Mouse (Mus musculus): ENCODE results near the gene Kif3c. TPM values are rescaled to one million over a fixed set of nuclear protein-coding genes. Genes with fewer than 3 reads are reported as not detected.

Gene Kif3c
- polyA plus RNA-seq (2012; rRNA removed) (15.7 and 24.1 TPM in 2 replicates), polyA plus RNA-seq (2014; fragmentation: Nextera tagmentation; extraction: Ambion mirVana) (10.4 and 14.6 TPM in 2 replicates)

GRCm38 (mm10) chr12:3364508-3365448, at the start of gene Kif3c:
TSS of gene Kif3c (plus strand) at chr12:3365132.
- Histone ChIP-seq H3K4me2 (replicated peaks; ENCODE audit: low read depth, low read length, severe bottlenecking) (peak within 1 kb of the TSS; percentile 95), H3K9ac (ENCODE audit: low read depth, low read length, severe bottlenecking) (peak within 1 kb of the TSS; percentile 87), H3K4me3 (replicated peaks; ENCODE audit: low read length) (peak within 1 kb of the TSS; percentile 81), H3K36me3 (ENCODE audit: control insufficient read depth, insufficient read depth, low read length) (peaks cover 10% of the 10 kb centered on the region), H3K27me3 (ENCODE audit: control insufficient read depth, insufficient read depth, low read length) (no peaks in the 10 kb centered on the region), H3K27ac (replicated peaks; ENCODE audit: low read depth, low read length) (peak within 1 kb of the TSS; percentile 77), H3K4me1 (ENCODE audit: control insufficient read depth, insufficient read depth, low read length) (peaks cover 19% of the 10 kb centered on the region), H3K9me3 (ENCODE audit: control insufficient read depth, low read length) (peaks cover 6% of the 10 kb centered on the region; the same call in 1 of the 2 replicates)
- 21% methylated on average over 15 of the region's 48 CpGs for WGBS
- ATAC-seq (ENCODE audit: low FRiP score, low read depth) (peak; percentile 91), DNase-seq (ENCODE audit: low spot score) (peak; percentile 80)
- peak; percentile 21; the same call in 1 of the 2 replicates for TF ChIP-seq POLR2A (IDR thresholded peaks at IDR 0.05; ENCODE audit: borderline replicate concordance, extremely low read depth, insufficient read depth, insufficient read length)

DNA sequence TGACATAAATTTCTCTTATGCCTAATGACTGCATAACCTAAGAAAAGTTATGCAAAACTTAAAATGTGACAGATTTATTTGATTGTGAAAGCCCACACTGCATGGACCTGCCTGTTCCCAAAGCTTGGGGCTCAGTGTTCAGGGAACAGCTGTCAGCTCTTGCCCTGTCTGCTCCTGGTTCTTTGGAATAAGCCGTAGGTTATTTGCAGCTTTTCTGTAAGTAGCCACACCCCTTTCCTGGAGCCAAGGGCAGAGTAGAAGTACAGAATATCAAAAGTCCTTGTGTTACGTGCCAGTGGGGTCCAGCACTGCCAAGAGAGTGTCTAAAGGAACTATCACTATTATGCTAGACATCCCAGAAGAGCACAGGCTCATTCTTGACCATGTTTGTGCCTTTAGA, 48.8 kb upstream of the Kif3c start:
- Histone ChIP-seq H3K4me3 (replicated peaks; ENCODE audit: low read length) (no peak overlapping the region), H3K4me2 (replicated peaks; ENCODE audit: low read depth, low read length, severe bottlenecking) (no peak overlapping the region), H3K4me1 (ENCODE audit: control insufficient read depth, insufficient read depth, low read length) (no peaks in the 10 kb centered on the region), H3K27ac (replicated peaks; ENCODE audit: low read depth, low read length) (no peak overlapping the region), H3K36me3 (ENCODE audit: control insufficient read depth, insufficient read depth, low read length) (no peaks in the 10 kb centered on the region), H3K9ac (ENCODE audit: low read depth, low read length, severe bottlenecking) (no peak overlapping the region), H3K27me3 (ENCODE audit: control insufficient read depth, insufficient read depth, low read length) (no peaks in the 10 kb centered on the region), H3K9me3 (ENCODE audit: control insufficient read depth, low read length) (no peaks in the 10 kb centered on the region)
- ATAC-seq (ENCODE audit: low FRiP score, low read depth), result 0 out of 2 replicates have a peak, but pooled peaks have one; percentile 34
- DNase-seq (ENCODE audit: low spot score), result no peak
- no peak for TF ChIP-seq POLR2A (IDR thresholded peaks at IDR 0.05; ENCODE audit: borderline replicate concordance, extremely low read depth, insufficient read depth, insufficient read length)
- WGBS, result 30% methylated on average over 2 of the region's 2 CpGs

DNA sequence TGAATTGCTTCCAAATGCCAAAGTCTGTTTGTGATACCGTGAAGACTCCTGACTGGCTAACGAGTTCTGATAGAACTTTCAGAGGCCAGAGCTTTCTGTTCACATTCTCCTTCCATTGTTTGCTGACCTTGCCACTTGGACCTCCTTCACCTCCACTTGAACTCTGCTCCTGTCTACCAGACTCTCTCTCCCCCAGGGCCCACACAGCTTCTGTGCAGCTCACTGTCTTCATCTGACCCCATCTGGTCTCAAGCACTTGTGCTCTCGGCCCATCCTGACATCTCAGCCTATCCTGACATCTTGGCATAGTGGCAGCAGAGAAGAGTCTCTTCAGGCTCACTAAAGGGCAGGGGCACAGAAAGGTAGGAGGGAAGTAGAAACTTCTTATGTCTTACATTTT, 48.0 kb upstream of the Kif3c start:
- H3K4me1 ChIP-seq (ENCODE audit: control insufficient read depth, insufficient read depth, low read length), result no peaks in the 10 kb centered on the region
- H3K4me3 ChIP-seq (replicated peaks; ENCODE audit: low read length), result no peak overlapping the region
- H3K27me3 ChIP-seq (ENCODE audit: control insufficient read depth, insufficient read depth, low read length), result no peaks in the 10 kb centered on the region
- H3K27ac ChIP-seq (replicated peaks; ENCODE audit: low read depth, low read length), result no peak overlapping the region
- no peaks in the 10 kb centered on the region for H3K36me3 ChIP-seq (ENCODE audit: control insufficient read depth, insufficient read depth, low read length)
- H3K9me3 ChIP-seq (ENCODE audit: control insufficient read depth, low read length), result no peaks in the 10 kb centered on the region
- H3K4me2 ChIP-seq (replicated peaks; ENCODE audit: low read depth, low read length, severe bottlenecking), result no peak overlapping the region
- no peak overlapping the region for H3K9ac ChIP-seq (ENCODE audit: low read depth, low read length, severe bottlenecking)
- no peak for TF ChIP-seq POLR2A (IDR thresholded peaks at IDR 0.05; ENCODE audit: borderline replicate concordance, extremely low read depth, insufficient read depth, insufficient read length)
- WGBS, result 54% methylated on average over 3 of the region's 3 CpGs
- DNase-seq (ENCODE audit: low spot score), result no peak
- no peak for ATAC-seq (ENCODE audit: low FRiP score, low read depth)

- no peak for TF ChIP-seq POLR2A (IDR thresholded peaks at IDR 0.05; ENCODE audit: borderline replicate concordance, extremely low read depth, insufficient read depth, insufficient read length)
- no peak for DNase-seq (ENCODE audit: low spot score)
- 66% methylated on average over 4 of the region's 4 CpGs for WGBS
- H3K9ac ChIP-seq (ENCODE audit: low read depth, low read length, severe bottlenecking), result no peak overlapping the region
- ATAC-seq (ENCODE audit: low FRiP score, low read depth), result no peak
- H3K36me3 ChIP-seq (ENCODE audit: control insufficient read depth, insufficient read depth, low read length), result no peaks in the 10 kb centered on the region
- H3K4me2 ChIP-seq (replicated peaks; ENCODE audit: low read depth, low read length, severe bottlenecking), result no peak overlapping the region
- no peaks in the 10 kb centered on the region for H3K9me3 ChIP-seq (ENCODE audit: control insufficient read depth, low read length)
- no peak overlapping the region for H3K4me3 ChIP-seq (replicated peaks; ENCODE audit: low read length)
- no peaks in the 10 kb centered on the region for H3K27me3 ChIP-seq (ENCODE audit: control insufficient read depth, insufficient read depth, low read length)
- no peaks in the 10 kb centered on the region for H3K4me1 ChIP-seq (ENCODE audit: control insufficient read depth, insufficient read depth, low read length)
- H3K27ac ChIP-seq (replicated peaks; ENCODE audit: low read depth, low read length), result no peak overlapping the region
Observed at GRCm38 (mm10) chr12:3319377-3319776, 45.6 kb upstream of the Kif3c start.

DNA sequence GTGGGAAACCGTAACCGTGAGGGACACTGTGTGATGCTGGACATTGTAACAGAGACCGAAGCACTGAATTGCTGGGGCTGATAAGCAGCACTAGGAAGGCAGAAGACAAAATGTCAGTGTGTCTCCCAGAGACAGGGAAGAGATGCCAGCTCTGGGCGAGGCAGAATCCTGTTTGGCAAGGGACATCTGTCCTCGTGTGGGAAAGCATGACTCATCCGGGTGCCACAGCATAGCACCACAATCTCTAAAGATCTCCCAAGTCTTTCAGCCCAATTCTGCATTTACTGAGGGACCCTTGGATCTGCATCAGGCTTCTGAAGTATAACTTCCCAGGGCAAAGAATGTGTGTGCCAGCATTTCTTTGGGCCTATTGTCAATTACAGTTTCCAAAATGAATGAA, 41.7 kb upstream of the Kif3c start:
- H3K9me3 ChIP-seq (ENCODE audit: control insufficient read depth, low read length), result no peaks in the 10 kb centered on the region
- H3K4me2 ChIP-seq (replicated peaks; ENCODE audit: low read depth, low read length, severe bottlenecking), result no peak overlapping the region
- no peak overlapping the region for H3K4me3 ChIP-seq (replicated peaks; ENCODE audit: low read length)
- ATAC-seq (ENCODE audit: low FRiP score, low read depth) (no peak), DNase-seq (ENCODE audit: low spot score) (no peak)
- no peak overlapping the region for H3K27ac ChIP-seq (replicated peaks; ENCODE audit: low read depth, low read length)
- 82% methylated on average over 6 of the region's 6 CpGs for WGBS
- no peaks in the 10 kb centered on the region for H3K4me1 ChIP-seq (ENCODE audit: control insufficient read depth, insufficient read depth, low read length)
- no peak overlapping the region for H3K9ac ChIP-seq (ENCODE audit: low read depth, low read length, severe bottlenecking)
- no peak for TF ChIP-seq POLR2A (IDR thresholded peaks at IDR 0.05; ENCODE audit: borderline replicate concordance, extremely low read depth, insufficient read depth, insufficient read length)
- no peaks in the 10 kb centered on the region for H3K27me3 ChIP-seq (ENCODE audit: control insufficient read depth, insufficient read depth, low read length)
- no peaks in the 10 kb centered on the region for H3K36me3 ChIP-seq (ENCODE audit: control insufficient read depth, insufficient read depth, low read length)
